Mouse (Mus musculus): ENCODE results near the gene Ankrd16.

Gene Ankrd16

GRCm38 (mm10) chr2:11777091-11778068, at the start of gene Ankrd16, which contains the start of gene Fbh1:
Gene Ankrd16 (plus strand): TSS chr2:11777876.
Gene Fbh1 (minus strand): TSS chr2:11777582.
- DNase-seq (ENCODE audit: low read depth, low spot score), result peak; percentile 100

GRCm38 (mm10) chr2:11729091-11729490, 48.6 kb upstream of the Ankrd16 start:
- DNase-seq (ENCODE audit: low read depth, low spot score), result no peak

- no peak for DNase-seq (ENCODE audit: low read depth, low spot score)
Observed at GRCm38 (mm10) chr2:11732978-11733377, 44.7 kb upstream of the Ankrd16 start.

GRCm38 (mm10) chr2:11735853-11736252, 41.8 kb upstream of the Ankrd16 start:
- no peak for DNase-seq (ENCODE audit: low read depth, low spot score)

GRCm38 (mm10) chr2:11738794-11739193, 38.9 kb upstream of the Ankrd16 start:
- no peak for DNase-seq (ENCODE audit: low read depth, low spot score)

GRCm38 (mm10) chr2:11739516-11740051, 38.1 kb upstream of the Ankrd16 start:
- no peak for DNase-seq (ENCODE audit: low read depth, low spot score)

GRCm38 (mm10) chr2:11762541-11762940, 15.1 kb upstream of the Ankrd16 start:
- no peak for DNase-seq (ENCODE audit: low read depth, low spot score)

GRCm38 (mm10) chr2:11765694-11766093, 12.0 kb upstream of the Ankrd16 start:
- DNase-seq (ENCODE audit: low read depth, low spot score), result no peak

GRCm38 (mm10) chr2:11766485-11767160, 11.1 kb upstream of the Ankrd16 start:
- no peak for DNase-seq (ENCODE audit: low read depth, low spot score)

- no peak for DNase-seq (ENCODE audit: low read depth, low spot score)
Observed at GRCm38 (mm10) chr2:11767161-11767545, 10.5 kb upstream of the Ankrd16 start.

GRCm38 (mm10) chr2:11771701-11772100, 6.0 kb upstream of the Ankrd16 start:
- DNase-seq (ENCODE audit: low read depth, low spot score), result no peak

GRCm38 (mm10) chr2:11772401-11772800, 5.3 kb upstream of the Ankrd16 start:
- no peak for DNase-seq (ENCODE audit: low read depth, low spot score)

GRCm38 (mm10) chr2:11774426-11774825, 3.2 kb upstream of the Ankrd16 start:
- DNase-seq (ENCODE audit: low read depth, low spot score), result no peak

GRCm38 (mm10) chr2:11775121-11775520, 2.6 kb upstream of the Ankrd16 start:
- DNase-seq (ENCODE audit: low read depth, low spot score), result no peak

GRCm38 (mm10) chr2:11776415-11776814, 1.3 kb upstream of the Ankrd16 start:
- no peak for DNase-seq (ENCODE audit: low read depth, low spot score)

- peak; percentile 82 for DNase-seq (ENCODE audit: low read depth, low spot score)
Observed at GRCm38 (mm10) chr2:11778087-11778823, 579 bp downstream of the Ankrd16 start.

GRCm38 (mm10) chr2:11784159-11784558, 6.5 kb downstream of the Ankrd16 start:
- DNase-seq (ENCODE audit: low read depth, low spot score), result no peak

- DNase-seq (ENCODE audit: low read depth, low spot score), result no peak
Observed at GRCm38 (mm10) chr2:11794668-11795067, 17.0 kb downstream of the Ankrd16 start.

GRCm38 (mm10) chr2:11797930-11798364, 20.3 kb downstream of the Ankrd16 start:
- DNase-seq (ENCODE audit: low read depth, low spot score), result no peak

GRCm38 (mm10) chr2:11801299-11801930, 23.7 kb downstream of the Ankrd16 start:
- DNase-seq (ENCODE audit: low read depth, low spot score), result no peak

All from retina, postnatal 7 days (tissue).